Mouse (Mus musculus) myocyte (in vitro differentiated cells): ENCODE results near the gene Ttll11.

Experiments
- E2F4 ChIP-seq: IDR thresholded peaks from one replicate; pipeline ENCODE4 v1.6.1; 2011; ENCODE audit warnings: mild to moderate bottlenecking, control low read depth, moderate library complexity; ENCODE audit not compliant: insufficient read depth
- MAX ChIP-seq: IDR thresholded peaks from one replicate; pipeline ENCODE4 v1.6.1; 2011; ENCODE audit warnings: low read depth, mild to moderate bottlenecking, control low read depth
- MYOD1 ChIP-seq, 3 experiments: IDR thresholded peaks; one replicate each; pipeline ENCODE4 v1.6.1; 2011; ENCODE audit warnings: control low read depth in 2 of 3, low read depth in 2 of 3, mild to moderate bottlenecking in 2 of 3, moderate library complexity in 1 of 3; ENCODE audit not compliant: insufficient read length in 2 of 3, control insufficient read depth in 1 of 3
- MYOG ChIP-seq, 3 experiments: IDR thresholded peaks; one replicate each; pipeline ENCODE4 v1.6.1; 2011; ENCODE audit warnings: control low read depth in 2 of 3, low read depth in 2 of 3, mild to moderate bottlenecking in 2 of 3; ENCODE audit not compliant: insufficient read length in 2 of 3, control insufficient read depth in 1 of 3, insufficient read depth in 1 of 3
- POLR2A ChIP-seq: IDR thresholded peaks from one replicate; pipeline ENCODE4 v1.6.1; 2011; ENCODE audit warnings: low read depth, mild to moderate bottlenecking, control low read depth, moderate library complexity; ENCODE audit not compliant: insufficient read length
- POLR2AphosphoS2 ChIP-seq: IDR thresholded peaks from one replicate; pipeline ENCODE4 v1.6.1; 2011; ENCODE audit warnings: low read depth, control low read depth; ENCODE audit not compliant: insufficient read length
- SRF ChIP-seq: IDR thresholded peaks from one replicate; pipeline ENCODE4 v1.6.1; 2011; ENCODE audit warnings: low read depth; ENCODE audit not compliant: control insufficient read depth, insufficient read length
- TCF12 ChIP-seq: IDR thresholded peaks from one replicate; pipeline ENCODE4 v1.6.1; 2011; ENCODE audit warnings: mild to moderate bottlenecking, control low read depth; ENCODE audit not compliant: poor library complexity, insufficient read depth, severe bottlenecking
- TCF3 ChIP-seq: IDR thresholded peaks from one replicate; pipeline ENCODE4 v1.6.1; 2011; ENCODE audit warnings: low read depth, control low read depth; ENCODE audit not compliant: insufficient read length
- USF1 ChIP-seq: IDR thresholded peaks from one replicate; pipeline ENCODE4 v1.6.1; 2011; ENCODE audit warnings: low read depth, mild to moderate bottlenecking, control low read depth, moderate library complexity

- TF ChIP-seq E2F4 (no peak), USF1 (no peak), POLR2A (no peak), MYOD1 (IDR thresholded peaks at IDR 0.05; ENCODE audit: control insufficient read depth in 1 of 3, insufficient read length in 2 of 3, low read depth in 2 of 3) (no peak), TCF12 (no peak), POLR2AphosphoS2 (no peak), MYOG (IDR thresholded peaks at IDR 0.05; ENCODE audit: control insufficient read depth in 1 of 3, insufficient read depth in 1 of 3, insufficient read length in 2 of 3, low read depth in 2 of 3) (no peak), SRF (no peak), MAX (no peak), TCF3 (no peak)
Measured at GRCm38 (mm10) chr2:35736061-35736460, 243.7 kb downstream of the Ttll11 start.
